Mouse (Mus musculus): ENCODE data around the gene Exoc3l.

Exoc3l gene

DNA sequence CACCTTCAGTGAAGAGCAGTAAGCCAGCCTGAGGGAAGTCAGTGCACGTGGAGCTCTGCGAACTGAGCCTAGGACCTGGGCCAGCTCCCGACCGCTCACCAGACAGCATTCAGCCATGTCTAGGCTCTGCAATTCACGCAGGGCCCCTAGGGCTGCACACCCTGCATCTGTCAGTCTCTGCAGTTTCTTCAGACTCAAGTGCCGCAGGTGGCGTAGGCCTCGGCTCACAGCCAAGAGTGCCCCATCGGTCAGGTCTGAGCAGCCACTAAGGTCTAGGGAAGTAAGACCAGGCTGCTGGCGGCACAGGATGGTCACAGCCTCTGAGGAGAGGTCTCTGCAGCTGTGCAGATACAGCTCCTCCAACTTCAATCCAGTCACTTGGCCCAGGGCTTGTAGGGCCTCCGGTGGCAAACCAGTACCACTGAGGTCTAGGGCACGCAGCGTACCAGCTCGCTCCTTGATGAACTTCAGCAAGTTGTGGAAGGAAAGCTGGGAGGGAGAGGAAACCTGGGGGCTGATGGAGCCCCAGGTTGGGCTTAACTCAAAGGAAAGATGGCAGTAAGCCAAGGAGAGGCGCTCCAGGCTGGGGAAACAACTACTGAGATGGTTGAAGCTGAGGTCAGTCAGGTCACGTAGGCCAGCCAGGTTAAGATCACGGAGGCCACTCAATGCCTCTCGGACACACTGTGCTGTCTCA lies 19.3 kb upstream of the Exoc3l start:
- in situ Hi-C loops (cut with MboI, MseI): no loop called here

DNA sequence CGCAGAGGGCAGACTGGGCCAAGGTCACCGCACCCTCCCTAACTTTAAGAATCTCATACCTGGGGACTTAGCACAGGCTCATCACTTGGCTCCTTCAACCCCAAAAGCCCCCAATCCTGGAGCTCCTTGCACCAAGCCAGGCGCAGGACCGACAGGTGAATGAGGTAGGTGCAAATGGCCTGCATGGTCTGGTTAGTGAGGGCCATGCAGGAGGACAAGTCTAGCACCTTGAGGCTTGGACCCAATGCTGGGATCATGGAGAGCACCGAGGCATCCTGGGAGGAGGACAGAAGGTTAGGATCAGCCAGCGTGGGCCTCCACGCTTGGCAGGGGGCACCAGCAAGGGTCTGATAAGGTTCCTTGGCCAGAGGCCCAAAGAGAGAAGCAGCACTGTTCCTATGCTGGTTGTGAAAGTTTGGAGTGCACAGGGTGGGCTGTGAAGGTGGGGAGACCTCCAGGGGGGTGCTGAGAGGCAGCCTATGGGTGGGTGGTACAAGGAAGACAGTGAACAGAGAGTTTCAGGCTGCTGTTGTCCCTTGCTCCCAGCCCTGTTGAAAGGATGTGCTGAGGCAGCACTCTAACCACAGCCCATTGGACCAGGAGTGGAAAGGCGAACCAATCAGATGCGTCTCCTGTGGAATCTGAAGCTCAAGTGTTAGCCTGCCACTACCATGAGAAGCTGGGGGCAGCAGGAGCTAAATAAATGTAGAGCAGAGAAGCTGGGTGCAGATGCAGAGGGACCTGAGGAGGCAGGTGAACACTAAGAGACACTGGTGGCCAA lies 17.9 kb upstream of the Exoc3l start:
- in situ Hi-C loops (cut with MboI, MseI): no loop called here

DNA sequence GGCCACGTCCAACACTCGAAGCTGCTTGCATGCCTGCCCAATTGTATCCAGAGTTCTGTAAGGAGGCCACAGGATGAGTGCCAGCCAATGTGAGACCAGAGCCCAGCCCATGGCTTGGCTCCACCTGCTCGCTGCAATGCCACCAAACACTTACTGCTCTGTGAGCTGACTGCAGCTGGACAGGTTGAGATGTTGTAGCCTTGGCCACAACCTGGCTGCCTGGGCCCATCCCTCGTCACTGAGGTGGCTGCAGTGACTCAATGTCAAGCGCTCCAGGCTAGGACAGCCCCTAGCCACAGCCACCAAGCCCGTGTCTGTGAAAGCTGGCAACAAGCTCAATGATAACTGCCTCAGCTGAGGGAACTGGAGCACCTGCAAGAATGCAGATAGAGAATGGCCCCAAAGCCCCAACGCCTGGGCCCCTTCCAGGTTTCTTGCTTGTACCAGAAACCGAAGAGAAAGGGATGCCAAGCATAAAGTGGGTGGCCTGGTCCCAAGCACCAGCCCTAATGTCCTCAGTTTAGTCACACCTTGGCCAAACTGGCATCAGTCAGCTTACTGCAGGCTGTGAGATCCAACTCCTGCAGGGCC lies 17.1 kb upstream of the Exoc3l start:
- in situ Hi-C loops (cut with MboI, MseI): no loop called here

DNA sequence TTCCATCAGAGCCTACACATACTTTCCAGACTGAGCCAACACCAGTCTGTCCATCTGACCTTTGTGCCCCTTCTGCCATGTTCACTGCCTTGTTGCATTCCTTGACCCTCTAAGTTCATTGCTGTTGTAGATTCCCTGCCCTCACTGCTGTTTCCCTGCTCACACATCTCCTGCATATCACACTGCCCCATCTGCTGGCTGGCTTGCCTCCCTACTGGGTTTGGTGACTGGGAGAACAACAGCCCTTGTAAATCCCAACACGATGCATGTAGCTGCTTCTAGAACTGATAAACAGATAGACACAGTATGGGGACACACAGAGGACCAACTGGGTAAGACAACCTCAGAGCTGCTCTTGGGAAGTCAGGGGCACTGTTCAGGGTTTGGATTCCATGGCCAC lies 15.8 kb upstream of the Exoc3l start:
- in situ Hi-C loops (cut with MboI, MseI): no loop called here

DNA sequence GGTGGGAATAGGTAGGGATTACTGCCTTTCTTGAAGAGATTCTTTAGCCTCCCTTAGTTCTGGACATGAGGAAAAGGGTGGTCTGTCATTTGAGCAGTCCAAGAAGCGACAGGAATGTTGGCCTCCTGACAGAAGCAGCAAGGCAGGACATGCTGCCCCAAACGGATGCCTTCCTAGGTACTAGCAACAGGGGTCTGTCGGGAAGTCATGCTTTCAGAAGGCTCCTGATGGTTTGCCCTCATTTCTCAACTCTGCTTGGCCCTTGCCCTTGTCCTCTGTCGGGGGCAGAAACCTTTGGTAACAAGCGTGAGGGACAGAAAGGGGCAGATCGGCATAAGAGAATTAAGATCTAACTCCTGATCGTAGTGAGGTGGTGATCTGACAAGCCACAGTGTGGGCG lies 14.2 kb upstream of the Exoc3l start:
- in situ Hi-C loops (cut with MboI, MseI): no loop called here

DNA sequence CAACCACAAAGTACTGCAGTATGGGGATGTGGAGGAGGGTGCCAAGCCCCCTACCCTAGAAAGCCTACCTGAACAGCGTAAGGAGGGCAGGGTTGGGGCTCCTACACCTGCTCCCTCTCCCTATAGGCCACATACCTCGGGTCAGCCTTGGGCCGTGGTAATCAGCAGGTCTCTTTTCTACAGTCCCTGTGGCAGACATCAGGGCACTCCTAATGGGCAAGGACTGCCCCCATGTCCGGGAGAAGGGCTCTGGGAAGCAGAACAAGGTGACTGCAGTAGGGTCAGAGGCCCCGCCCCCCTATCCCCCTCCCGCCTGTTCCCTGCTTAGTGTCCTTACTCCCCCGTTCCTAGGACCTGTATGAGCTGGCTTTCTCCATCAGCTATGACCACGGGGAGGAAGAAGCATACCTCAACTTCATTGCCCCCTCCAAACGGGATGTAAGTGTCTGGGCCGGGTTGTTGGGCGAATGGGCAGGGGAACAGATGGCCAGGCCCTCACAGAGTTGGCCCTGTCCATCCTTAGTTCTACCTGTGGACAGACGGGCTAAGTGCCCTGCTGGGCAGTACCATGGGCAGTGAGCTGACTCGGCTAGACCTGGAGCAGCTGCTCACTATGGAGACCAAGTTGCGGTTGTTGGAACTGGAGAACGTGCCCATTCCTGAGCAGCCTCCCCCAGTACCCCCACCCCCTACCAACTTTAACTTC lies 13.4 kb upstream of the Exoc3l start:
- in situ Hi-C loops (cut with MboI, MseI): no loop called here

DNA sequence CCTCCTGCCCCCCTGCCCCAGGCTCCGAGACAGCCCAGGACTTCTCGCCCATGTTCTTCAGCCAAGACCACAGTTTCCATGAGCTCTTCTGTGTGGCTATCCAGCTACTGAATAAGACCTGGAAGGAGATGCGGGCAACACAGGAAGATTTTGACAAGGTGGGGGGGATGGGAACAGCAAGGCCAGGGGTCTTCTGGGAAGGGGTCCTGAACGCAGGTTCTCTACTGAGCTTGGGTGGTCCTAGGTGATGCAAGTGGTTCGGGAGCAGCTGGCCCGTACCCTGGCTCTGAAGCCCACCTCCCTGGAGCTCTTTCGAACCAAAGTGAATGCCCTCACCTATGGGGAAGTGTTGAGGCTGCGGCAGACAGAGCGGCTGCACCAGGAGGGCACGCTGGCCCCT lies 12.5 kb upstream of the Exoc3l start:
- in situ Hi-C loops (cut with MboI, MseI): no loop called here

DNA sequence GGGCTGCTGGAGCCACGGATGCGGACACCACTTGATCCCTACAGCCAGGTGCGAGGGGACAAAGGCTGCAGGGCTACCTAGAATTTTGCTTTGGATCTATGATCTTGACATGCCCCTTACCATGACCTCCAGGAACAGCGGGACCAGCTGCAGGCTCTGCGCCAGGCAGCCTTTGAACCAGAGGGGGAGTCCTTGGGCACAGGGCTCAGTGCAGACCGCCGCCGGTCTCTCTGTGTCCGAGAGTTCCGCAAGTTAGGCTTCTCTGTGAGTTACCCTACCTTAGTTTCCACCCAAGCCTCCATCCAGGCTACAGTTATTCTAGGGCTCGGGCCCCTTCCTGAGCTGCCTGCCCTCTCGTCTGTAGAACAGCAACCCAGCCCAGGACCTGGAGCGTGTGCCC lies 11.8 kb upstream of the Exoc3l start:
- in situ Hi-C loops (cut with MboI, MseI): no loop called here

DNA sequence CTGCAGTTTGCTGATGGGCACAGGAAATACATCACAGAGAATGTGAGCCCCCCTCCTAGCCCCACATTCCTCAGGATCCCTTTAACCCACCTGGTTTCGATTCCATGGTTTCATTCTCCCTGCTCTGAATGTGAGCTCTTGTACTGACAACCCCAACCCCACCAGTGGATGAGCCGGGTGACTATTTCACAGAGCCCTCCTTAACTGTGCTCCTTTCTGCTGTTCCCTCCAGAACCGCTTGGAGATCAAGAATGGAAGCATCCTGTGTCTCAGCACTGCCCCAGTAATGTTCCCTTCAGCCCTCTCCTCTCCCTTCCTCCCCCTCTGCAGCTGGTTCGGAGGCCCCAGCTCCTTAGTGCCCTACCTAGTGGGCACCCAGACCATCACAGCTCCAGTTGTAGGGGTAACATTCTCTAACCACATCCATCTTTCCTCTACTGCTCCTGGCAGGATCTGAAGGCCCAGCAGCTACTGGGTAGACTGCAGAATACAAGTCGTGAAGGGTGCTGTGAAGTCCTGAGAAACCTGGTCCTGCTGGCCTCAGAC lies 10.3 kb upstream of the Exoc3l start:
- in situ Hi-C loops (cut with MboI, MseI): no loop called here

DNA sequence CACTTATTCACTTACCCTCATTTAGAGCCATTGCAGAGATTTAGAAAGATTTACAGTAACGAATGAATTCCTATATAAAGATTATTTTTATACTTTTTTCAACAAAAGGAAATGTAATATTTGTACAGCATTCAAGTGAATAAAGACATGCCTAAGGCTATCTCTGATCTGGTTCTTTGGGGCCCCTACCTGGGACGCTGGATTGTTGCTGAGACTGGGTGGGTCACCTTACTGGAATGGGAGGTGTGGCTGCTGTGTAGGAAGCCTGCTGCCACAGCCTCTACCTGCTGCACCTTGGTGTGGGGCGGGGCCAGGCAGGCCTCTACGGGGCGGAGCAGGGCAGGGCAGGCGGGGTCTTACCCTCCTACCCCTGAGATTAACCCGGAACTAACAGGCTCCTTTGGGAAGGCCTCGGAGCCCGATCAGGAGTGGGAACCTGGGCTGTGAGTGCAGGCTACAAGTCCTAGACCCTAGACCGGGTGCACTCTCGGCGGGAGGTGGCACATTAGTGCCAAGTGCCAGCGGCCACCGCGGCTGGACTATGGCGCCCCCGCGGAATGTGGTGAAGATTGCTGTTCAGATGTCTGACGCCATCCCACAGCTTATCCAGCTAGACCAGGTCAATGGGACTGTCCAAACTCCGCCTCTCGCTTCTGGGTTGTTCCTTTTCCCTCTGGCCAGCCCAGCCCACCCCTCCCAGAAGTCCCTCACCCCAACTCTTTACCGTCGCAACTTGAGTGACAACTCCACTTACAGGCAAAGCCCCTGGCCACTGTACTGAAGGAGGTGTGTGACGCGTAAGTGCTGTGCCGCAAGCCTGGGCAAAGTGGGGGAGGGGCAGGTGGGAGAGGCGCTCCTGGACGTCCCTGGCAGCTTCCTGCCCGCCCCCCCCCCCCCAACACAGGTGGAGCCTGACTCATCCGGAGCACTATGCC lies 9.6 kb upstream of the Exoc3l start, which contains the start of gene Elmo3:
Gene Elmo3, plus strand, starts transcription at position 391 of the 935 bp plus-strand sequence.
- in situ Hi-C loops (cut with MboI, MseI): no loop called here

DNA sequence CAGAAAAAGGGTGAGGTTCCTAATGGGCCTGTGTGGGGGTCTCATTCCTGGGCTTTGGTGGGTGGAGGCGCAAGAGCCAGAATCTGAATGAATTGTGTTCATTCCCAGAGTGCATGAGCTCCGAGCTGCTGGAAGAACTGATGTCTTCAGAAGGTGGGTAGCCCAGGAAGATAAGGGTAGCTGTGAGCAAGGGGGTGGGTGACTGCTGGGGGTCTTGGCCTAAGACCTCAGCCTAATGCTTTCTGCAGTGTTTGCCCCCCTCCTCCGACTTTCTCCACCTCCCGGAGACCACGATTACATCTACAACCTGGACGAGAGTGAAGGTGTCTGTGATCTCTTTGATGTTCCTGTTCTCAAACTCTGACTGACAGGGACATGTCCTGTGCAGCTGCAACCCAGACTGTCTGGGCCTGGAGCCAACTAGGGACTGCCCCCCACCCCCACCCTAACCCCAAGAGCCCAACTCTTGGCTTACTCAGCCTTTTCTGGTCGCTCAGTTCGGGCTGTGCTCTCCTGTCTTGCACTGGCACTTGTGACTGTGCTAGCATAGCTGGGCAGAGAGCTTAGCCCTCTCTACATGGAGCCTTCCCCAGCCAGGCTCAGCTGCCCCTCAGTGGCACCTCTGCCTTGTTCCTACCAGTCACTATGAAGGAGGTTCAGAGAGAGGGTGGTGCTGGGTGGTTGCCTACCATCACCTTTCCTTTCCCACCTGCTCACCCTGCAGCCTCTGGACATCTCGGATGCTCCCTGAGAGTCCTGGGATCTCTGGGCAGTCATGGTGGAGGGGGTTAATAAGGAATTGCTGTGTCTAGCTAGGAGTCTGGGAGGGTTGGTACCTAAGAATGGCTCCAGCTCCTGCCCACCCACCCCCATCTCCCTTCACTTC lies 8.7 kb upstream of the Exoc3l start:
- in situ Hi-C loops (cut with MboI, MseI): no loop called here

DNA sequence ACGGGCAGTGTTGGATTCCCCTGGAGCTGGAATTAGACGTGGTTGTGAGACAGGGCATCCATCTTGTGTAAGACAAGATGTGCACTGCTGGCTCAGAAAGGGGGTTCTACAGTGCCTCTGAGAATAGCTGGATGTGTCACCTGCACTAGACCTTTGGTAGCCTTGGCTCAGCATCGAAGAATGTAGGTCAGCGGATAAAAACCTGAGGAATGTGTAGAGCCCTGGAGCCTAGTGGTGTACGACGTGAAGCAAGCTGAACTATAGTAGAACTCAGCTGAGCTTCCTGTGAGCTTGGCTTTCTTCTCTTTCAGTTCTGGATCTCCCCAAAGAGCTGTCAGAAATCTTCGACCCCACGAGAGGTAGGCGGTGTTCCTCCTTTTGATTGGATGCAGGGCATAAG lies 8.0 kb upstream of the Exoc3l start:
- in situ Hi-C loops (cut with MboI, MseI): no loop called here

DNA sequence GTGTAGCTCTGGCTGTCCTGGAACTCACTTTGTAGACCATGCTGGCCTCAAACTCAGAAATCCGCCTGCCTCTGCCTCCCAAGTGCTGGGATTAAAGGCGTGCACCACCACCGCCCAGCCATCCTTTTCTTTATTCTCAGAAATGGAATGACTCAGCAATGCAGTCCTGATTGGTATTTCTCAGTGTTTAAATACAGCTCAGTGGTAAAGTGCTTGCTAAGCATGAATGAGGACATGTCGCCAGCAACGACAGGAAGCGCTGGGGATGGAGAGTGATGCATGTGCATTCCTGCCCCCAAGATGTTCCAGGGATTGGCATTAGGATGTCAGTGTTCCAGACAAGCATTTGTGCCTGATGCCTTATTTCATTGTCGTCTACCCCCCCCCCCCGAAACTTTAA lies 7.5 kb upstream of the Exoc3l start:
- in situ Hi-C loops (cut with MboI, MseI): no loop called here

DNA sequence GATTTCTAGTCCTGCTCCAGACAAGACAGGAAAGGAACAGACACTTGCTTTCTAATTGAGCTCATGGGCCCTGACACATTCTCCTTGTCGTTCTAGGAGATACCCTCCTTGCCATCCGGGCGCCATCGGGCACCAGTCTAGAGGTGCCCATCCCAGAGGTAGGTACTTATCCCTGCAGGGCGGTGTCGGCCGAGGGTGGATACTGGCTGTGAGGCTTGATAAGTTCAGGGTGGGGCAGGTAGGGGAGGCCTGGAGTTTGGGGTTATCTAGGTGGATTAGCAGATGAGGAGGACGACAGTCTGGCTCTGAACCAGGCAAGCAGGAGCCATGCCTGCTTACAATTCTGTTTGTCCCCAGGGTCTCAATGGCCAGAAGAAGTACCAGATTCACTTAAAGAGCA lies 4.1 kb upstream of the Exoc3l start:
- in situ Hi-C loops (cut with MboI, MseI): no loop called here

DNA sequence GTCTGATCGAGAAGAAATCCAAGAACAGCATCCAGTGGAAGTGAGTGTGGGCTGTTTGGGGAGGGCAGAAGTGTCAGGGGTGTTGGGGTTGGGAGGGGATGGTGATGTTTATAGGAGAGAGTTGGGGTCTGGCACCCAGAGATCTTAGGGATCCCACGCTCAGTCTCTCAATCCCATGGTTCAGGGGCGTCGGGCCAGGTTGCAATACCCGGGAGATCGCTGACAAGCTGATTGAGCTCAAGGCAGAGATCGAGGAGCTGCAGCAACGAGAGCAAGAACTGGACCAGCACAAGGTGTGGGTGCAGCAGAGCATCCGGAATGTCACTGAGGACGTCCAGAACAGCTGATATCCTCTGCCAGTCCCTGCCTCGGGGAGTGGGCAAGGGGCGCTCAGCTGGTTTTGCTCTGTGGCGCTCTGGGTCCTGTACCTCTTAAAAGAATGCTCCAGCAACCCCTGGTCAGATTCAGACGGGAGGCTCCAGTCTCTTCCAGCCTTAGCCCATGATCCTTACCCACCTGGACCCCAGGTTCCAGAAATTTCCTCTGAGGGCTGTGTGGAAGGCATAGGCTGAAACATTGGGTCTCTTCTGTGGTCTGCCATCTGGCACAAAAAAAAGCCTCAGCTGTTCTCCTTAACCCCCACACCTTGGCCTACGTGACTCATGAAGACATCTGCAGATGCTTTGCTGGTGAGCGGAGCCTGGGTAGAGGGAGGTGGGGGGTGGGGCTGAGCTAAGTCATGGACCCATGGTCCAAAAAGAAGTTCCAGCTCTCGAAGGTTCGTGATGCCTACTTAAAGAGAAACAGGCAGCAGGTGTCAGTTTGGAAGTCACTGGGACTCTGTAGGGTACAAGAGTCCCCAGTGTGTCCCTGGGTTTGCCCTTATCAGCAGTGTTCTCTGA lies 2.7 kb upstream of the Exoc3l start:
- in situ Hi-C loops (cut with MboI, MseI): no loop called here

DNA sequence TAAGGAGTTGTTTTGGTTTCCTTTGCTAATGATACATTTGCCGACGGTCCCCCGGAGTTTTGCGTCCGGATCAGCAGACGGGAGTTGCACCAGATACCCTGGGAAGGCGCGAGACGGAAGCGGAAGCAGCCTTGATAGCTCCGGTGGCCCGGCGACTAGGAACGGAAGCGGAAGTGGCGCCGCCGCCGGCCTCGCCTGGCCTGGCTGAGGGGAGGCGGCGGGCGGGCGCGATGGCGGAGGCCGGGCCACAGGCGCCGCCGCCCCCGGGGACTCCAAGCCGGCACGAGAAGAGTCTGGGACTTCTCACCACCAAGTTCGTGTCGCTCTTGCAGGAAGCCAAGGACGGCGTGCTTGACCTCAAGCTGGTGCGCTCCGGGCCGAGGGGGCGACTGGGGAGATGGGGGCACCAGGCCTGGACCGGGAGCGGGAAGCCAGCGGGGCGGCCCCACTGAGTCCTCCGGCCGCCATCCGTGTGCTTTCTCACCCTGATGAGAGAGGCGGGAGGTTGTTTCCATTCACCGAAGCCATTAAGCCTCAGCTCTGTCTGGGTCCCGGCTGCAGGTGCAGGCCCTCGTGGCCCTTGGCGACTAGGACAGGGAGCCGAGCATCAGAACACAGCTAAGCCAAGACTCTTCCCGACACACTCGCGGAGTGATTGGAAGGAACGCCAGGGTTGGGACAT lies 1.8 kb upstream of the Exoc3l start, which contains the start of gene E2f4:
Gene E2f4, plus strand, starts transcription at position 153 of the 682 bp plus-strand sequence.
- in situ Hi-C loops (cut with MboI, MseI): no loop called here

DNA sequence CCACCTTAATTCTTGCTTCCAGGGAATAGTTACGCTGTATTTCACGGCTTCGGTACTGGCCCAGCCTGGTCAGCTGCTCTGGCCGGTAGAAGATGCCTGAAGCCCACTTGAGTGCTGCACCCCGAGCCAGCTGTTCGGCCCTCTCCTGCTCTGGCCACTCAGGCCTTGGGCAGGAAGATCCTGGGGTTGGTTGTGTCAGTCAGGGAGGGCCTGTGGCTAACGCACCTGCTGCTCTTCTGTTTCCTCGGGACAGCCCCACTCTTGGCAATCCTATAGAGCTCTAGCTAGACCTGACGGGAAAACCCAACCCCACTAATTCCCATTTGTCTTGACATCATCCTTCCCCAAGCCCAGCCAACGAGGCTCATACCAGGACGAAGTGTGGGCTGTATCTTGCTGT lies 645 bp downstream of the Exoc3l start:
- in situ Hi-C loops (cut with MboI, MseI): no loop called here

DNA sequence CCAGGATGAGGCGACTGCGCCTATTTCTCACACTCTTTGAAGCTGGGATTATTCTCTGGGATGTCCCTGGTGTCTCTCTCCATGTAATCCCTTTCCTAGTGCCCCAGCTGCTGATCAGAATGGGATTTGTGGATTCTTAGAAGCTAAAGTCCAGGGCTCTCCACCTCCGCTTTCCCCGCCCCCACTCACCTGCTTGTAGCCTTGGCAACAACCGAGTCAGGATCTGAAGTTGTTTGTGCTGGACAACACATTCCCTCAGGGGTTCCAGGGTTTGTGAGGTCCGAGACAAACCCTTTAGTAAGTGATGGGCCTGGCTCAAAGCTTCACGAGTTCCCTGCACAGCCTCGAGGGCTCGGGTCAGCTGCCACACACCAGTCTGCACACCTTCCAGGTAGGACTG lies 1.1 kb downstream of the Exoc3l start:
- in situ Hi-C loops (cut with MboI, MseI): no loop called here
